Mouse (Mus musculus): ENCODE results near the gene Ins1.

The Ins1 gene

GRCm38 (mm10) chr19:52263997-52264396 is at the start of gene Ins1:
Ins1 (plus strand) TSS chr19:52264297.
- DNase-seq (ENCODE audit: low read depth) = no peak

Data from c-Kit-positive CD71-negative TER-119-negative erythroid progenitor cells, embryonic 14.5 days (primary cell).